Mouse (Mus musculus): ENCODE results near the gene Plcxd3.
A peak's percentile ranks its signal among the peaks of the same experiment; 100 is the strongest.

Gene Plcxd3

GRCm38 (mm10) chr15:4375423-4376220 is at the start of gene Plcxd3:
Gene Plcxd3, plus strand, starts transcription at chr15:4375491.
- peak; percentile 40 for DNase-seq

GRCm38 (mm10) chr15:4331867-4332266 is 43.4 kb upstream of the Plcxd3 start:
- no peak for DNase-seq

GRCm38 (mm10) chr15:4341620-4342019 is 33.7 kb upstream of the Plcxd3 start:
- DNase-seq = no peak

- no peak for DNase-seq
Observed at GRCm38 (mm10) chr15:4348816-4349553, 26.3 kb upstream of the Plcxd3 start.

GRCm38 (mm10) chr15:4356397-4356796 is 18.9 kb upstream of the Plcxd3 start:
- no peak for DNase-seq

GRCm38 (mm10) chr15:4357706-4358105 is 17.6 kb upstream of the Plcxd3 start:
- no peak for DNase-seq

GRCm38 (mm10) chr15:4367801-4368200 is 7.5 kb upstream of the Plcxd3 start:
- no peak for DNase-seq

- no peak for DNase-seq
Observed at GRCm38 (mm10) chr15:4374453-4374990, 769 bp upstream of the Plcxd3 start.

GRCm38 (mm10) chr15:4375031-4375422 is 264 bp upstream of the Plcxd3 start:
- no peak for DNase-seq

GRCm38 (mm10) chr15:4376221-4376631 is 935 bp downstream of the Plcxd3 start:
- no peak for DNase-seq

- no peak for DNase-seq
Observed at GRCm38 (mm10) chr15:4378766-4379165, 3.5 kb downstream of the Plcxd3 start.

- no peak for DNase-seq
Observed at GRCm38 (mm10) chr15:4387774-4388173, 12.5 kb downstream of the Plcxd3 start.

- no peak for DNase-seq
Observed at GRCm38 (mm10) chr15:4400096-4400495, 24.8 kb downstream of the Plcxd3 start.

- no peak for DNase-seq
Observed at GRCm38 (mm10) chr15:4411333-4411732, 36.0 kb downstream of the Plcxd3 start.

GRCm38 (mm10) chr15:4440081-4440480 is 64.8 kb downstream of the Plcxd3 start:
- DNase-seq = no peak

GRCm38 (mm10) chr15:4496182-4496581 is 120.9 kb downstream of the Plcxd3 start:
- DNase-seq = no peak

- DNase-seq = no peak
Observed at GRCm38 (mm10) chr15:4496984-4497383, 121.7 kb downstream of the Plcxd3 start.

GRCm38 (mm10) chr15:4498036-4498435 is 122.7 kb downstream of the Plcxd3 start:
- peak; percentile 41 for DNase-seq

GRCm38 (mm10) chr15:4503366-4503765 is 128.1 kb downstream of the Plcxd3 start:
- no peak for DNase-seq

- peak; percentile 7 for DNase-seq
Observed at GRCm38 (mm10) chr15:4503826-4504225, 128.5 kb downstream of the Plcxd3 start.

- DNase-seq = no peak
Observed at GRCm38 (mm10) chr15:4514724-4515123, 139.4 kb downstream of the Plcxd3 start.

- no peak for DNase-seq
Observed at GRCm38 (mm10) chr15:4524598-4524997, 149.3 kb downstream of the Plcxd3 start.

GRCm38 (mm10) chr15:4533700-4534099 is 158.4 kb downstream of the Plcxd3 start:
- no peak for DNase-seq

- DNase-seq = no peak
Observed at GRCm38 (mm10) chr15:4559121-4559520, 183.8 kb downstream of the Plcxd3 start.
